Mouse (Mus musculus) spleen, postnatal 14 days (tissue): ENCODE results near the gene Caskin1.

Source experiments
- DNase-seq, 2 experiments: peaks; one replicate each; pipeline ENCODE4 v3.0.0; 2021 to 2022; ENCODE audit warnings: low spot score in 2 of 2

Caskin1 gene

DNA sequence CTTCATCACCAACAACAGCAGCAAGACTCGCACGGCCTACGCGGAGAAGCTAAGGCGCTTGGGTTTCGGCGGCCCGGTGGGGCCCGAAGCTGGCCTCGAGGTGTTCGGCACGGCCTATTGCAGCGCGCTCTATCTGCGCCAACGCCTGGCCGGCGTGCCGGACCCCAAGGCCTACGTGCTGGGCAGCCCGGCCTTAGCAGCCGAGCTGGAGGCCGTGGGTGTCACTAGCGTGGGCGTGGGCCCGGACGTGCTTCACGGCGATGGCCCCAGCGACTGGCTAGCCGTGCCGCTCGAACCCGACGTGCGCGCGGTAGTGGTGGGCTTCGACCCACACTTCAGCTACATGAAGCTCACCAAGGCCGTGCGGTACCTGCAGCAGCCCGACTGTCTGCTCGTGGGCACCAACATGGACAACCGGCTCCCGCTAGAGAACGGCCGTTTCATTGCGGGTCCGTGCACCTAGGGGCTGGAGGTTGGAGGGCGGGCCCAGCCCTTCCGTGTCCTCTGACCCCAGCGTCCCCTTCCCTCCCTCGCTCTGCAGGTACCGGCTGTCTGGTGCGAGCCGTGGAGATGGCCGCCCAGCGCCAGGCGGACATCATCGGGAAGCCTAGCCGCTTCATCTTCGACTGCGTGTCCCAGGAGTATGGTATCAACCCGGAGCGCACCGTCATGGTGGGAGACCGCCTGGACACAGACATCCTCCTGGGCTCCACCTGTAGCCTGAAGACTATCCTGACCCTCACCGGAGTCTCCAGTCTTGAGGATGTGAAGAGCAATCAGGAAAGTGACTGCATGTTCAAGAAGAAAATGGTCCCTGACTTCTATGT is 17.5 kb upstream of the Caskin1 start:
- DNase-seq: peak; percentile 25 to 36

DNA sequence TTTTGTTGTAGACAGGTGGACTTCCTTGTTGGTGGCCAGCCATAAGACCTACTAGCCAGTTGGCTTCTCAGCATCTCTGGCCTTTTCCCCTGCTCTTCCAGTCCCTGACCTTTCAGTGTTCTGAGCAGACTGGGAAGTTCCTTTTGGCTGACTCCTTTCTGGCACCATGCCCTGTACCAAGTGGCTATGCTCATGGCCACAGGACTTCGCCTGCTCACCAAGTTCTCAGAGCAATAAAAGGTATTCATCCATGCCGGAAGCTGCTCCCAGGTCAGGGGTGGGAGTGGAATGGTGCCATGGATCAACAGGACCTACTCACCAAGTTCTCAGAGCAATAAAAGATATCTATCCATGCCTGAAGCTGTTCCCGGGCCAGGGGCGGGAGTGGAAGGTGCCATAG is 15.9 kb upstream of the Caskin1 start:
- DNase-seq: no peak

DNA sequence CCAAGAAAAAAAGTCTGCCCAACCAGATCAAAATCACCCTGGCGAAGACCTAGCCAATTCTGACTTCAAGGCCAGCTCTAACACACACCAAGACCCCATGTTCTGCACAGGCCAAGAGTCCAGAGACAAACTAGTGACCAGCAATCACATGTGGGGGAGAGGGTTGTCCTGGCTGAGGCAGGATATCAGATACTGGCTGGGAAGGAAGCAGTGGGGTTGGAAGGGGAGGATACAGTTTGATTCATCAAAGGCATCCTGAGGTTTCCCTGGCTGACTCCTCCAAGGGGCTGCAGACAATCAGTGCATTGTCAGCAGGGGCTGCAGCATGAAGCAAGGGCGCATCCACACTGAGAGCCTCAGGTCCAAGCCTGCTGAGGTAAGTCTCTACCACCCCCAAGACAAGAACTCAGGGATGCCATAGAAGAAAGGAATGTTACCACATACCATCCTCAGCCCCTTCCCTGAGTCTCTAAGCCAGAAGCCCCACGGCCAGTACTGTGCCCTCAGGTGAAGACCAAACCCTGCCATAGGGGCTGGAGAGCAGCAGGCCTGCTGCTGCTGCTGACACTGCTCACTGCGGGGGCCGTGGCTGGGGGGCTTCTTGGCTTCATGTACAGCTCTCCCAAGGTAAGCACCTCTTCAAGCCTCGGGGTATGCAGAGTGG is 14.7 kb upstream of the Caskin1 start, which contains the start of gene Bricd5:
Bricd5 (plus strand) TSS at position 273 of the 664 bp plus-strand sequence.
- no peak for DNase-seq

DNA sequence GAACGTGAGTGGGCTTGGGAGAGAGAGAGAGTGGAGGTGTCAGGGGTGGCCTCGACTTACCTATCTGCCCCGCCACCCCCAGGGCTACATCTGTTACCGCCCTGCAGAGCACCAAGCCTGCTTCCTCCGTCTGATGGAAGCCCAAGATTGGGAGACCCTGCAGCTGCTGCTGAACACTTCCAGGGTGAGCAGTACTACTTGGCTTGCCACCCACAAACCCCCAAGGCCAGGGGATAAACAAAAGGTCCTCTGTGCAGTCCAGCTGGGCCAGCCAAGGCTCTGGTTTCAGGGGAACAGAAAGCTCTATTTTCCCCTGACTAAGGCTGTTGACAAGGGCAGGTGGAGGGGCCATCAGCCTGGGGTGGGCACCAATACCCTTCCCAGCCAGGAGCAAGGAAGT is 13.8 kb upstream of the Caskin1 start:
- no peak for DNase-seq

DNA sequence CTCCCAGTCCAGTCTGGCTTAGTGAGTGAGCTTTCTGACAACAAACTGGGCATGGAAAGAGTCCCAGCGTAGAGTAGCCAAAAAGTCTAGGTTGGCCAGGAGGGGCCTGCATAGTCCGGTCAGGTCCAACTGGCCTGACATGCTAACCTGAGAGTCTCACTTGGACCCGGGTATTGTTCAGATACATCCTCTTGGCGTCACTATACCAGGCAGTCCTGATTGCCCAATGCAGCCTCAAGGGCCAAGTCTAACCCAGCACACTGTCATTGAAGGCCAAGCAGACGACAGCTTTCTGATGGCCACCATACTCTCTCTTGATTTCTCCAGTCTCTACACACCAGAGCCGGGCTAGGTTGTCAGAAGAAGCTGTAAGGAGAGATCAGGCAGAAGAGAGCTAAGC is 12.8 kb upstream of the Caskin1 start:
- no peak for DNase-seq

DNA sequence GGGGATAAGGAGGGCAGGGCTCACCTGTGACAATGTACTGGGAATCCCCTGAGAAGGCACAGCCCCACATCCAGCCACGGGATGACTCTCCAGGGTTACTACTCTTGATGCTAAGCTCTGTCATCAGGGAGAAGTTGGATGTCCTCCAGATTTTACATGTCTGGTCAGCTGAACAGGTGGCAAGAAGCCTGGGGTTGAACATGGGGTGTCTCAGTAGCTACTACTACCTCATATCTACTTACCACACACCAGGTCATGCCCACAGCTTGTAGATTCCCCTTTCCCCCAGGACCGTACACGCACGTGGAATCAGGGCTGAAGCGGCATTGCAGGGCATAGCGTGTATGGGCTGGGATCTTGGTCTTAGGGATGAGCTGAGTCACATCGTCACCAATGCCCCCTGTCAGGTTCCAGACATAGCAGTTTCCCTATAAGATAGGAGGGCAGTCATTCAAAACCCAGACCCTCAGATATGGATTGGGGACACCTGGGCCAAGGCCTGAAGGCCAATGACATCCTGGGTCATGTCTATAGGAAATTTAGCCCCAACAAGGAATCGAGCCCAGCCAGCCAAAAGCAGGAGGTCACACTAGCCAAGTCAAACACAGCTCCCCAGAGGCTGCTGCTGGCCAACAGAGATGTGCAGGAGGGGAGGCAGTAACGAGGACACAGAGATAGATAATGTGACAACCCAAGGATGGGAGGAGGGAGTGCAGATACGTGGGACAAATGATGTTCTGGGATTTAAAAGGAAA is 12.2 kb upstream of the Caskin1 start:
- no peak for DNase-seq

DNA sequence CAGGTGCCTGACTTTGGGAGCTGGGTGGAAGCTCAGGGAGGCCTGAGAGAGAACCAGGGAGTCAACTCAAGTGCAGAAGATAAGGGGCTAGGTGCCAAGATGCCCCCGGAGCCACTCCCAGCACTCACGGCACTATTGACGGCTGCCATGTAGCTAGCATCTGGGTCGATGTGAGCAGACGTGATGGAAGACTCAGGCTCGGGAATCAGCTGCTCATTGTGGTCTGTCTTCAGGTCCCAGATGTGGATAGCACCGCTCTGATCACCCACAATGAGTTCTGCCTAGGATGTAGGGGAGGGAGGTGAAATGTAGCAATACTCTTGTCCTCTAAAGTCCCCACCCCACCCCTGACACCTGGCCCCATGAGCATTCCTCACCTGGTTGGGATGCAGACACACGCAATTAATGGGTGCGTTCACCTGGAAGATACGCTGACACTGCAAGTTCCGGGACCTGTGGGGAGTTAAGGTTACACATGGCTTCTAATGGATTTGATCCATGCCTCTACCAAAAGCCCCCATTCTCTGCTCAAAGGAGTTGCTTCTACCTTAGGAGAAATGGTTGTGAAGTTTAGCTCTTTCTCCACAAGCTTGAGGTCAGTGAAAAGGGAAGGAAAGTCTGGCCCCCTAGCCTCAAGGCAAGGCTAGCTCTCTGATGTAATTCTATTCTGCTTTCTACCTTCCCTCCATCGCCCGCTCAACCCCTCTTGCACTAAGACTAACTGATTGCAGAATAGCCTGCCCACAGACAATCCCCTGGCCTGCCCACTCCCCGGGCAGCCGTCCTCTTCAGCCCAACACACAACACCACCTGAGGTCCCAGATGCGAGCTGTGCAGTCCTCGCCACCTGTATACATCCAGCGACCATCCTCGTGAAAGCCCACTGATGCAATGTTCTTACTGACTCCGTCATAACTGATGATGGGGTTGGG is 11.1 kb upstream of the Caskin1 start:
- no peak for DNase-seq

DNA sequence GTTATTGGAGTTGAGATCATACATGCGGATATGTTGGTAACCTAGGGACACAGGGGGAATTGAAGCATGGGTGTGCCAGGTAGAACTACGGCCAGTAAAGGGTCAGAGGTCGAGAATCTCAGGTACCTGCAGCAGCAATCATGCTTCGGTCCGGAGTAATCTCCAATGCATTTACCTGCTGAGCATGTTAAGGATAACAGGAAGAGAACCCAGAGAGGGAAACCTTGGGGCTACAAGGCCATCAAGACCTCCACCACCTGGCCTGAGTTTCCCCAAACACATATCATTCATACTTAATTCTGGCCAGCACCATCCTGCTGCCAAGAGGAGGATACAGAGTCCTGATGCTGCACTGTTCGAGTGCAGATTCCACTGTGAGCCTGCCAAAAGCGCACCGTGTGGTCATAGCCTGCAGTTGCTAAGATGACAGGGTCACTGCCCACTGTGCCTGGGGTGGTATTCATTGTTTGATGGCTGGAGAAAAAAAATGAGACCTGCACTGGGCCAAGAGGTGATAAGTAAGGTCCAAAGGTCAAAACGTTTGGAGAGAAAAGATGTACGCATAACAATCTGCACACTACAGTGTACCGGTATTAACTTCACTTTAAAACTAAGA is 10.3 kb upstream of the Caskin1 start:
- no peak for DNase-seq

DNA sequence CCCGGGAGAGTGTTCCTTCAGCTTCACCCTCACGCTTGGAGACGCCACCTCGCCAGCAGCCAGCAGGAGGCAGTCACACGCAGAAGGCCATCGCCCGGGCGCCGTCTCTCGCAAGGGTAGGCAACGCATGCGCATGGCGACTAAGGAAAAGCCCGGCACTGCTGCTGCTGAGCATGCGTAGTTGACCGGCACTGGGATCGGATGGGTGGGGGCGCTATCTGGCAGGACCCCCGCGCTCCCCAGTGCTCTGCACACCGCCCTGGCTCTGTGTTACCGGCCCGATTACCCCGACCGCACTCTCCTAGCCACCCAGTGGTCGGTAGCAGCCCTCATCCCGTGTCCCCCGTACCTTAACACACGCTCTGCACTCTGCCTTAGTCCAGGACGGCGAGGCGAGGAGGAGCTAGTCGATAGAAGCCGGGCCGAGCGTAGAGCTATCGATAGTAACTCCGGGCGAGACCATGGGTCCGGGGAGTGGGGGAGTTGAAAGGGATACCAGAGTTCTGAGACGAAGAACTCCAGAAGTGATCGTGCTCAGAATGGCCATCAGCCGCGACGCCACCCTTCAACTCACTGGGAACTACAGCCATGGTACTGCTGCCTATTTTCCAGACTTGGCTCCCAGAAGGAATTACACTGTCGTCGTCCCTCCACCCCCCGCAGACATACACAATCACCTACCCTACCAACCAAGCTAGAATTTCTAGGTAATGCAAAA is 9.6 kb upstream of the Caskin1 start, which contains the start of gene Mlst8:
Mlst8 (minus strand) TSS at position 416 of the 718 bp plus-strand sequence.
- peak; percentile 96 to 98 for DNase-seq

DNA sequence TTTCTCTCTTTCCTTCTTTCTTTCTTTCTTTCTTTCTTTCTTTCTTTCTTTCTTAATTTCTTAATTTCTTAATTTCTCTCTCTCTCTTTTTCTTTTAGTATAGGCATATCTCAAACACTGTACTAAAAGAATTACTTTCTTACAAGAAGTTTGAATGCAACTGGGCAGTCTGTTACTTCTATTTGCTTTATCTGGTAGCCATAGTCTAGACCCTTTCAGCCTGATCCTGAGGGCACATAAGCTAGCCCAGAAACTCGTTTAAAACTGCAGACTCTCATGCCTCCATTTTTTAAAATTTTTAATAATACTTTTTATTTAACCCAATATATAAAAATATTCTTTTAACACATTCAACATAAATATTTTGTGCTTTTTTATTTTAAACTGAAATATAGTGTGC is 9.0 kb upstream of the Caskin1 start:
- DNase-seq: no peak

DNA sequence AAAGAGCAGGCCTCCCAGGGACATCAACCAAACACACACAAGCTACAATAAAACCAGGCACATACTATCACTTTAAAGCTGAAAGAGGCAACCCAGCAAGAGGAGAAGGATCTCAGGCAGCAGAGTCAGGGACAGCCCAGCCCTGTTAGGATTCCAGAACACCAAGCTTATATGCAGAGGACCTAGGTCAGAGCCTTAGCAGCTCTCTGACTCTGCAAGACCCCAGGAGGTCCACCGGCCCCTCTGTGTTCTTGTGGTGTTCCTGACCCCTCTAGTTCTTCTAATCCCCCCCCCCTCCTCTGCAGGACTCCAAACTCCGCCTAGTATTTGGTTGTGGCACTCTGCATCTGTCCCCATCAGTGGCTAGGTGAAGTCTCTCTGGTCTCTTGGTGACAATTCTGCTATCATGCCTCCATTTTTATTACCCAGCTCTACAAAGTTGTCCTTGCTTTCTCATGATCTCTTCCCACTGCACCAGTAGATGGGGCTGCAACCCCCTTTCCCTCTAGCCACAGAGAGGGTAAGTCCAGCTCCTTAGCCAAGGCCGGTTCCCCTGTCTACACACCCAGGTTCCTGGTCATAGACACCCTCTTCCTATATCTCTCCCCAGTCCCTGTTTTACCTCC is 8.1 kb upstream of the Caskin1 start:
- DNase-seq: no peak

DNA sequence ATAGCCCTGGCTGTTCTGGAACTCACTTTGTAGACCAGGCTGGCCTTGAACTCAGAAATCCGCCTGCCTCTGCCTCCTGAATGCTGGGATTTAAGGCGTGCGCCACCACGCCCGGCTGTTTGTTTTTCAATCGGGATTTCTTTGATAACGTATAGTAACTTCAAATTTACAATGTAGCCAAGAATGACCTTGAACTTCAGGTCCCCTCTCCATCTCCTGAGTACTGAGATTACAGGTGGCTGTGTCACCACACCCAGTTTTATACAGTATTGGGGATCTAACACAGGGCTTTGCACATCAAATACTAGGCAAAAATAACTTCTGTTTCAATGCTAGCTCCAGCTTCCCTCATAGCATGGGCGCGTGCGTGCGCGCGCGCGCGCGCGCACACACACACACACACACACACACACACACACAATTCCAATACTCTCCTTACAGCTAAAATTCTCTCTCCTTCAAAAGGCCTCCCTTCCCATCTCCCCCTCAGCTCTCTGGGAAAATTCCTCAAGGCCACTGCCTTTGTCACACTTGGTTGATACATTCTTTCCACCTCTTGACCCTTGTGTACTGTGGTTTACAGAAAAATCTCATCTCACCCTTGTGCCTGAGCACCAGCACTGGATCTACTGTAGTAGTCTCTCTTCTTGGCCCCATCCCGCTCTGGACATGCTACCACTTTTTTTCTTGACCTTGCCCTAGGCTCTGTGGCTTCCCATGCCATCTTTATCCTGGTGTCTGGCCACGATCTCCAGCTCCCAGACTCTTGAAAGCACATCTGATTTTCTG is 7.2 kb upstream of the Caskin1 start:
- no peak for DNase-seq

DNA sequence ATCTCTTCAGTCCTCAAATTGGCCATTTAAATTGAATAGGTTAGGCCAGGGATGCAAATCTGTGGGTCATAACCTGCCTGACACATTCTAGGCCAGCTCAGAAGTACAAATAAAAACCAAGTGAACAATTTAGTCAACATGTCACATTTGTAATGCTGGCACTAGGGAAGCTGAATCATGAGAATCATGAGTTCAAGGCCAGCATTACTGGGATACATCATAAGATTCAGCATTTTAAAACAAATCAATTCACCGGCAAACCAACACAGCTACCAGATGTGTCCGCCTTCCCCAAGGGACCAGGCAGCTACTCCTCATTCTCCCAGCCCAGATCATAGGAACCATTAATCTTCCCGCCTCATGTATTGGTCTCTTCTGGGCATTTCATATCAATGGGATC is 4.9 kb upstream of the Caskin1 start:
- DNase-seq: no peak

DNA sequence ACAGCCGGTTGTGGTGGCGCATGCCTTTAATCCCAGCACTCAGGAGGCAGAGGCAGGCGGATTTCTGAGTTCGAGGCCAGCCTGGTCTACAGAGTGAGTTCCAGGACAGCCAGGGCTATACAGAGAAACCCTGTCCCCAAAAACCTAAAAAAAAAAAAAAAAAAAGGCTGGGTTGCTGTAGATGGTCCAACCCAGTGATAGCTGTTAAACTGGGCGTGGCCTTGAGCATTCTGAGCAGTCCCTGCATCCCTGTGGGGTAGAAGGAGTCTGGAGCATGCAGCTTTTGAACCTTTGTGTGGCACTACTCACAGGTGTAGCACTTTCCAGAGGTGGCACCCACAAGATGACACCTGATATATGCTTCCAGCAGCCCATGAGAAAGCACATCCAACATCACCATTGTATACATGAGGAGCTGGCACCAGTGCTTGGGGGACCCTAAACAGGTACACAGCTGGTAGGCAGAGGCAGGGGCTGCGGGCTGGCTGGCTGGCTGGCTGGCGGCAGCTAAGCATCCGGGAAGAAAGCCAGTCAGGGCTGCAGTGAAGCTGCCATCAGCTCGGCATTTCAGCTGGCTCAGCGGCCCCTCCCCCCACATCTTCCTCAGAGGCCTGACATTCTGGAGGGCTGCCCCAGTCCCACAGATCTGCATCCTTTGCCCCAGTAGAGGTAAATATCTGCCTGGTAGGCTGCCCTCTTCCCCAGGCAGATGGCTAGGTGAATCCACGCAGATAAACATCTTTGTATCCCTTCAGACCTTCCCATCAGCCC is 3.1 kb upstream of the Caskin1 start:
- no peak for DNase-seq

DNA sequence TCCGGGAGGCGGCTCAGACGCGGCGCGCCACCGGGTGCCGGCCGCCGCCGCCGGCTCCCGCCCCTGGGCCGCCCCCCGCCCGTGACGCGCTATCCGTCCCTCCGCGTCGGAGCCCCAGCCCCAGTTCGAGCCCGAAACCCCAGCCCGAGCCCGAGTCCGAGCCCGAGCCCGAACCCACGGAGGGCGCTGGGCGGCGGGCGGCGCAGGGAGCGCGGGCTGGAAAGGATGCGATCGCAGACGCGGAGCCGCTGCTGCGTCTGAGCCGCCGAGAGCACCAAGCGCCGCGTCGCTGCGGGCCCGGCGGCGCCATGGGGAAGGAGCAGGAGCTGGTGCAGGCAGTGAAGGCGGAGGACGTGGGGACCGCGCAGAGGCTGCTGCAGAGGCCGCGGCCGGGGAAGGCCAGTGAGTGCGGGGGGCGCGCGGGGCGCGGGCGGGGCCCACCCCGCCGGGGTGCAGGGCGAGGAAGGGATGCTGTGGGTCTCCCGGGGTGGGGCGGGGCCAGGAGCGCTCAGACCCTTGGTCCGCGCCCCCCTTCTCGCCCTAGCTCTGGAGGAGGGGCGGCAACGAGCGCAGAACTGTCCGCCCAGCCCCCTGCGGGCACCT is 362 bp downstream of the Caskin1 start:
- no peak for DNase-seq

DNA sequence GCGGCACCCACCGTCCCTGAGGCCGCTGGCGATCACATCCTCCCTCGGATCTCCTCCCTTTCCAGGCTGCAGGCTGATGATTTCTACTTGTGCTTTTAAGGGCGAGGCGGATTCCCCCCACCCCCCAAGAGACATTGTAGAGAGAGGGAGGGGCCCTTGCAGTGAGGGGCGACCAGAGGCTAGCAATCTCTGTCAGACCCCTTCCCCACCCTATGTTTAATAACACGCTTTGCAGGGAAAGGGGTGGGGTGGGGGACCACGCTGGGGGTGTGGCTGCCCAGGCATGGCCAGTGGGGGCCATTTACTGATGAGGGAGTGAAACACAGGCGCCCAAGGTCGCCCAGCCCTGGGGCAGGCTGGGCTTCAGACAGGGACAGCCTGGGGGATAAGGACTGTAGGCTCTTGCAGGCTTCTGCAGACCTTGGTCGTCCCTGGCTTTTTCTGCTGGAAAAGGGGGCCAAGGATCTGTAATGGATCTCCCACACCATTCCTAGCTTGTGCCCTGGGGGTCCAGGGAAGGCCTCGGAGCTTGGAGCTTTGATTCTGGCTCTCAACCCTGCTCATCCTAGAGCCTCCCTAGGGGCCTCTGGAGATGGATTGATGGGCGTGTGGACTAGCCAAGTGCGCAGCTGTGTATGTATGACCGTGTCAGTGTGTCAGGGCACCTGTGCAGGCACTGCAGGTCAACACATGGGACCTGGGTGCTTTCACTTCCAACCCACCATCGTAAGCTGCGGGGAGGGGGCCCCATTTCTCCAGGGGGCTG is 1.0 kb downstream of the Caskin1 start:
- no peak for DNase-seq

DNA sequence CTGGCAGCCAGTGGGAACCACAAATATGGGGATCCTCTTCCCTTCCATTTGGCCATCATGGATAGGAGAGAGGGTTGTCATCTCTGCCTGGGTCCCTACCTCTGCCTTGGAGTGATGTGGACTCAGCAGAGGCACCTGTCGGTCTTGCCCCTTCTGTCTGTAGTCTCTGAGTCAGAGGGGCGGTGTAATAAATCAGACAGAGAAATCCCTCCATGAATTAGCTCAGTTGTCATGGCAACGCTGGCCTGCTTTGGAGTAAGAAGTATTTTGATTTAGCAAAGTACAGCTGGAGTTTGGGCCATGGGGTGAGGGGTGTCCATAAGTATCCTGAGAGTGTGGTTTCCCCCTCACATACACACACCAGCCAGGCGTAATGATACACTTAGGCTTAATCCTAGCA is 2.0 kb downstream of the Caskin1 start:
- no peak for DNase-seq
